Mouse (Mus musculus) bone marrow, adult 2 months (tissue): ENCODE results near the gene Spata46.

ENCODE experiments used
- CTCF ChIP-seq: fragments of 200-500 bp; IDR thresholded peaks from 2 replicates; pipeline ENCODE4 v1.5.1; 2011; ENCODE audit warnings: low read length, control low read depth; ENCODE audit not compliant: control insufficient read depth, insufficient read depth
- POLR2A ChIP-seq: fragments of 200-500 bp; IDR thresholded peaks from 2 replicates; pipeline ENCODE4 v1.6.1; 2011; ENCODE audit warnings: low read depth, mild to moderate bottlenecking, control low read depth, low read length, borderline replicate concordance; ENCODE audit not compliant: control insufficient read depth

DNA sequence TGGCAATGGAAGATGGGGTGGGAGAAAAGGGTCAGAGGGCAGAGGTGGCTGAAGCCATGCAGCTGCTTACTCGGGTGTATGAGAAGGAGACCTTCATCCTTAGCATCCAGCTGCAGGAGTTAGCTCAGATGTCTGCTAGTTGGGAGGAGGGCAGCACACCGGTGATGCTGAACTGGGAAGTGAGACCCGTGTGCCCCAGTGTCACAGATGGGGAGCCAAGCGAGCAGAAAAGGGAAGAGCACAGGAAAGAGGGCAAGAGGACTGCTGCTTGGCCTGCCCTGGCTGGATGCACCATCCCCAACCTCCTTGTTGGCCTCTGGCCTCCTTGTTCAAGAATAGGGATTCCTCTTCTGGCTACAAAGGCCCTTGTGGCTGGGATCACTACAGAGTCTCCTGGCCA is 9.1 kb upstream of the Spata46 start:
- TF ChIP-seq POLR2A (no peak), CTCF (no peak)
